ENCODE assay signal across 18 mouse cellular contexts in the genomic region with DNA sequence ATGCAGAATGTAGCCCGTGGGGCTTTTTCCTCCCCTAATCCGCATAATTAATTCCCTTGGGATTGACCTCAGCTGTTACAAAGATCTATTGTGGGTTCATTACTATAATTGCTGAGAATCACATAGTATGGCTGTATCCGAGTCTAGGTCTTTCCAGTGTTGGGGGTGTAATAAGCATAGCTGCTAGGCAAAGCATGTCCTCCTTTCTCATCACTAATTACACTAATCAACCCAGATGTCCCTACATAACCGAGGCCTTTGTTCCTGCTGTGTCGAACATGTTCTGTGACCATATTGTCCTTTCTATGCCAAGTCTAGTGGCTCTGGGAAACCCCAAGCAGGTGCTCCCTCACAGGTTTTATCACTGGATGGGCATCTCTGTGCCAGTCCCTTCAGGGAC. TPM values are rescaled to one million over a fixed set of nuclear protein-coding genes. Genes with fewer than 3 reads are reported as not detected.
DNase-seq lines count a peak whose midpoint lies in the region; ATAC-seq lines count a peak whose summit lies in the region.
"Had no signal": no experiment of that assay in that cellular context is flagged by ENCODE, and none has a peak within 500 bp of the region (broad histone marks: within the 10 kb centered on the region; RNA-seq: fewer than 3 reads in every experiment).

No protein-coding gene starts in this region.

- no peaks in the 10 kb centered on the region for H3K27me3 ChIP-seq in neural tube, embryonic 11.5 days (ENCODE audit: control insufficient read depth, insufficient read depth, low read length)
- no peaks in the 10 kb centered on the region for H3K27me3 ChIP-seq in hindbrain, embryonic 14.5 days (ENCODE audit: control insufficient read depth, insufficient read depth, low read length)
- H3K27me3 ChIP-seq: kidney, embryonic 15.5 days; limb, embryonic 12.5 days; liver, embryonic 15.5 days had no signal

- 0 out of 2 replicates have a peak overlapping the region, but pooled peaks have one; percentile 44 for H3K27ac ChIP-seq in neural tube, embryonic 11.5 days (ENCODE audit: low read depth, low read length)
- H3K27ac ChIP-seq in hindbrain, embryonic 14.5 days = no peak overlapping the region
- H3K27ac ChIP-seq: kidney, embryonic 15.5 days; left cerebral cortex, adult 2 months; limb, embryonic 12.5 days; liver, embryonic 15.5 days had no signal

- H3K36me3 ChIP-seq in neural tube, embryonic 11.5 days (ENCODE audit: control insufficient read depth, insufficient read depth, low read length) = peaks cover 3% of the 10 kb centered on the region
- H3K36me3 ChIP-seq in hindbrain, embryonic 14.5 days (replicated peaks; ENCODE audit: control insufficient read depth, insufficient read depth) = peaks cover 29% of the 10 kb centered on the region

- peak; percentile 61; the same call in 1 of the 2 replicates for ATAC-seq in neural tube, embryonic 11.5 days (ENCODE audit: insufficient read depth, low FRiP score, low TSS enrichment)
- no peak for ATAC-seq in hindbrain, embryonic 14.5 days (ENCODE audit: low FRiP score)
- ATAC-seq: activated CD4-positive, CD25-positive, alpha-beta regulatory T cell, adult 4 months had no signal

- no peak overlapping the region for H3K4me2 ChIP-seq in neural tube, embryonic 11.5 days (ENCODE audit: low read depth)
- H3K4me2 ChIP-seq in hindbrain, embryonic 14.5 days (replicated peaks) = no peak overlapping the region
- H3K4me2 ChIP-seq: kidney, embryonic 15.5 days; limb, embryonic 12.5 days; liver, embryonic 15.5 days had no signal

- no peak overlapping the region for H3K9ac ChIP-seq in neural tube, embryonic 11.5 days (ENCODE audit: low read length)
- H3K9ac ChIP-seq in hindbrain, embryonic 14.5 days = no peak overlapping the region
- H3K9ac ChIP-seq: kidney, embryonic 15.5 days; limb, embryonic 12.5 days; liver, embryonic 15.5 days had no signal

- peak; percentile 5 for DNase-seq in cerebellum, adult 9-11 months
- no peak for DNase-seq in cerebellum, postnatal 36 days
- no peak for DNase-seq in neural tube, embryonic 11.5 days (ENCODE audit: low spot score)
- DNase-seq in neural tube, embryonic 10.5 days (ENCODE audit: extremely low spot score, low spot score) = no peak
- DNase-seq in hindbrain, embryonic 14.5 days (ENCODE audit: low spot score) = peak; percentile 26
- DNase-seq in retina, embryonic 14.5 days (ENCODE audit: low spot score) = peak; percentile 15
- DNase-seq in B cell, adult 2 months = no peak
- no peak for DNase-seq in urinary bladder, postnatal 10 days (ENCODE audit: low spot score)
- DNase-seq: cerebellum, adult 11-12 months; gastrocnemius, postnatal 10 days; heart, postnatal 10 days; lung, postnatal 10 days; thymus, postnatal 4 days had no signal

- no peaks in the 10 kb centered on the region for H3K9me3 ChIP-seq in neural tube, embryonic 11.5 days (ENCODE audit: control insufficient read depth, low read length)
- H3K9me3 ChIP-seq in hindbrain, embryonic 14.5 days (ENCODE audit: control insufficient read depth, low read length) = no peaks in the 10 kb centered on the region
- H3K9me3 ChIP-seq: kidney, embryonic 15.5 days; limb, embryonic 12.5 days; liver, embryonic 15.5 days had no signal

- H3K4me3 ChIP-seq in neural tube, embryonic 11.5 days (ENCODE audit: low read depth, low read length) = no peak overlapping the region
- no peak overlapping the region for H3K4me3 ChIP-seq in hindbrain, embryonic 14.5 days (replicated peaks; ENCODE audit: low read length)
- H3K4me3 ChIP-seq: kidney, embryonic 15.5 days; left cerebral cortex, adult 2 months; limb, embryonic 12.5 days; liver, embryonic 15.5 days had no signal

- 71% methylated on average over 5 of the region's 5 CpGs for WGBS in neural tube, embryonic 11.5 days
- 33% methylated on average over 5 of the region's 5 CpGs for WGBS in hindbrain, embryonic 14.5 days

- H3K4me1 ChIP-seq in neural tube, embryonic 11.5 days (ENCODE audit: control insufficient read depth, insufficient read depth, low read length) = no peaks in the 10 kb centered on the region
- no peaks in the 10 kb centered on the region for H3K4me1 ChIP-seq in hindbrain, embryonic 14.5 days (replicated peaks; ENCODE audit: control insufficient read depth, insufficient read depth, low read length)
- H3K4me1 ChIP-seq: kidney, embryonic 15.5 days; limb, embryonic 12.5 days; liver, embryonic 15.5 days had no signal

RNA-seq across cellular contexts. Expression of a gene that starts 40.3 kb away (rescaled TPM):
- polyA plus RNA-seq in neural tube, embryonic 11.5 days (2014; fragmentation: Nextera tagmentation; extraction: Ambion mirVana) = 52.3 and 59.1 TPM in 2 replicates
- polyA plus RNA-seq in hindbrain, embryonic 14.5 days (2014; fragmentation: Nextera tagmentation; extraction: Ambion mirVana) = 46.5 and 51.8 TPM in 2 replicates

RNA-seq across cellular contexts. Expression of a gene that starts 40.4 kb away (rescaled TPM):
- 56.4 and 58.0 TPM in 2 replicates for polyA plus RNA-seq in neural tube, embryonic 11.5 days (2014; fragmentation: Nextera tagmentation; extraction: Ambion mirVana)
- 63.5 and 66.9 TPM in 2 replicates for polyA plus RNA-seq in hindbrain, embryonic 14.5 days (2014; fragmentation: Nextera tagmentation; extraction: Ambion mirVana)

Comparison
In these comparisons a context has a peak if more than half of its experiments do, and no peak if none do; other contexts are left out.
1. DNase-seq: peak in cerebellum, adult 9-11 months (single experiment), hindbrain, embryonic 14.5 days (single experiment) and retina, embryonic 14.5 days (single experiment); none in cerebellum, postnatal 36 days (0 of 2), neural tube, embryonic 11.5 days (single experiment), neural tube, embryonic 10.5 days (single experiment), B cell, adult 2 months (0 of 2) and urinary bladder, postnatal 10 days (single experiment).